Mouse (Mus musculus): ENCODE data around the gene Emd. TPM values are rescaled to one million over a fixed set of nuclear protein-coding genes. Genes with fewer than 3 reads are reported as not detected.

The Emd gene
- total RNA-seq, 2 experiments from 2014 or later, result 38.9 to 40.4 TPM

Small RNAs within 50 kb of the gene (microRNA-seq; reads per million reads assigned to microRNA genes)
- gene Mir7091, result 0 to 0.34 reads per million in 2 experiments

Other genes starting within 250 kb of the Emd start
- 10 to 100 TPM; 32.1 to 38.5 TPM for gene Irak1, start 230.8 kb upstream of the Emd start, total RNA-seq (2021)
- gene Opn1mw, start 127.2 kb upstream of the Emd start, total RNA-seq (2021), result under 1 TPM in 1 of 2 experiments, not detected in 1; 0.59 TPM
- gene Mecp2, start 119.3 kb upstream of the Emd start, total RNA-seq (2021), result 10 to 100 TPM; 74.2 to 75.5 TPM
- not detected for gene Tex28, start 86.8 kb upstream of the Emd start, total RNA-seq (2021)
- not detected for gene Tktl1, start 77.4 kb upstream of the Emd start, total RNA-seq (2021)
- gene Flna, start 4.9 kb upstream of the Emd start, total RNA-seq (2021), result 100 to 1,000 TPM in 1 of 2 experiments, 10 to 100 TPM in 1; 89.1 to 100 TPM
- 100 to 1,000 TPM; 124 to 140 TPM for gene Rpl10, start 16.1 kb downstream of the Emd start, total RNA-seq (2021)
- gene Taz, start 27.2 kb downstream of the Emd start, total RNA-seq (2021), result 10 to 100 TPM; 51.2 to 53.1 TPM
- 1 to 10 TPM; 1.4 to 2.0 TPM for gene Dnase1l1, start 27.6 kb downstream of the Emd start, total RNA-seq (2021)
- gene Atp6ap1, start 42.4 kb downstream of the Emd start, total RNA-seq (2021), result 100 to 1,000 TPM; 351 to 367 TPM
- gene Gdi1, start 50.3 kb downstream of the Emd start, total RNA-seq (2021), result 100 to 1,000 TPM; 663 to 673 TPM
- 10 to 100 TPM; 35.4 to 38.5 TPM for gene Fam50a, start 58.3 kb downstream of the Emd start, total RNA-seq (2021)
- 10 to 100 TPM; 33.3 to 33.8 TPM for gene Plxna3, start 74.4 kb downstream of the Emd start, total RNA-seq (2021)
- 10 to 100 TPM; 30.5 to 33.0 TPM for gene Lage3, start 98.9 kb downstream of the Emd start, total RNA-seq (2021)
- 10 to 100 TPM; 59.0 to 62.6 TPM for gene Ubl4a, start 118.5 kb downstream of the Emd start, total RNA-seq (2021)
- 1 to 10 TPM; 2.1 to 3.2 TPM for gene Slc10a3, start 118.7 kb downstream of the Emd start, total RNA-seq (2021)
- 10 to 100 TPM; 20.0 to 27.0 TPM for gene Fam3a, start 138.6 kb downstream of the Emd start, total RNA-seq (2021)
- gene Ikbkg, start 138.6 kb downstream of the Emd start, total RNA-seq (2021), result 10 to 100 TPM; 41.9 to 46.8 TPM
- 10 to 100 TPM; 22.8 to 24.4 TPM for gene G6pdx, start 174.5 kb downstream of the Emd start, total RNA-seq (2021)
- not detected for gene Gm6880, start 226.7 kb downstream of the Emd start, total RNA-seq (2021)

Data from left cerebral cortex, postnatal 14 days (tissue).